Mouse (Mus musculus) heart, postnatal 36 days (tissue): ENCODE data around the gene Ift81. TPM values are rescaled to one million over a fixed set of nuclear protein-coding genes. Genes with fewer than 3 reads are reported as not detected.

ENCODE experiments used
- DNase-seq, 2 experiments: peaks; one replicate each; pipeline ENCODE4 v3.0.0; 2021 to 2022
- intact Hi-C: fragments of 180-260 bp; cut with DNase I; formaldehyde crosslinking; loops from one replicate; pipeline ENCODE4 v1.15.1; 2025
- total RNA-seq, 2 experiments: library from RNA; stranded (reverse); gene quantifications; 2 replicates each; pipeline ENCODE4 v1.2.3; 2021

Ift81 gene
- total RNA-seq, 2 experiments from 2014 or later = 66.7 to 71.1 TPM

- intact Hi-C loops = no loop called here
- no peak for DNase-seq
These were observed 61.7 kb downstream of the Ift81 start for GRCm38 (mm10) chr5:122552638-122553037.

GRCm38 (mm10) chr5:122550460-122550859, 63.9 kb downstream of the Ift81 start:
- DNase-seq = no peak
- intact Hi-C loops = no loop called here

GRCm38 (mm10) chr5:122548671-122549070, 65.6 kb downstream of the Ift81 start:
- intact Hi-C loops = loop anchor here (2.0 to 5.0 kb wide), 2 partner anchors 64 to 78 kb away; partner anchors contain the start of gene Ift81
- DNase-seq = peak; percentile 14 to 40

GRCm38 (mm10) chr5:122547810-122548209, 66.5 kb downstream of the Ift81 start:
- intact Hi-C loops = loop anchor here (2.0 to 5.0 kb wide), 3 partner anchors 45 to 79 kb away; partner anchors contain the start of genes Atp2a2 and Ift81
- peak; percentile 21 to 22 for DNase-seq

GRCm38 (mm10) chr5:122547251-122547714, 67.0 kb downstream of the Ift81 start:
- peak; percentile 44 to 69 for DNase-seq
- intact Hi-C loops = loop anchor here (2.0 to 5.0 kb wide), 2 partner anchors 44 to 65 kb away; partner anchors contain the start of genes Atp2a2 and Ift81

GRCm38 (mm10) chr5:122543392-122543791, 70.9 kb downstream of the Ift81 start:
- intact Hi-C loops = no loop called here
- no peak for DNase-seq

GRCm38 (mm10) chr5:122541871-122542270, 72.4 kb downstream of the Ift81 start:
- intact Hi-C loops = no loop called here
- DNase-seq = no peak

- no peak for DNase-seq
- intact Hi-C loops = no loop called here
These were observed 76.2 kb downstream of the Ift81 start for GRCm38 (mm10) chr5:122538077-122538476.

- no peak for DNase-seq
- intact Hi-C loops = no loop called here
These were observed 76.7 kb downstream of the Ift81 start for GRCm38 (mm10) chr5:122537654-122538053.

- intact Hi-C loops = no loop called here
These were observed 80.4 kb downstream of the Ift81 start for GRCm38 (mm10) chr5:122533884-122534283.

GRCm38 (mm10) chr5:122529913-122530604, 84.3 kb downstream of the Ift81 start:
- no peak for DNase-seq
- intact Hi-C loops = no loop called here

More at GRCm38 (mm10) chr5:122533884-122534283, 80.4 kb downstream of the Ift81 start:
- DNase-seq = no peak

- DNase-seq = peak; percentile 69 to 73
- intact Hi-C loops = no loop called here
These were observed 85.0 kb downstream of the Ift81 start for GRCm38 (mm10) chr5:122529316-122529715.

GRCm38 (mm10) chr5:122528591-122528990, 85.7 kb downstream of the Ift81 start:
- DNase-seq = no peak
- intact Hi-C loops = no loop called here

GRCm38 (mm10) chr5:122527761-122528160, 86.6 kb downstream of the Ift81 start:
- DNase-seq = peak in 1 of 2 experiments; percentile 20
- intact Hi-C loops = no loop called here

GRCm38 (mm10) chr5:122526878-122527730, 87.2 kb downstream of the Ift81 start:
- DNase-seq = peak; percentile 62 to 70
- intact Hi-C loops = no loop called here

GRCm38 (mm10) chr5:122526405-122526804, 87.9 kb downstream of the Ift81 start:
- intact Hi-C loops = no loop called here
- DNase-seq = peak; percentile 44 to 58

GRCm38 (mm10) chr5:122525238-122525931, 88.9 kb downstream of the Ift81 start:
- DNase-seq = peak; percentile 46 to 58
- intact Hi-C loops = loop anchor here (1.0 to 2.0 kb wide), 2 partner anchors 15 to 96 kb away; no protein-coding TSS in a partner anchor

- DNase-seq = peak; percentile 29 to 48
- intact Hi-C loops = loop anchor here (1.0 to 2.0 kb wide), 2 partner anchors 14 to 96 kb away; no protein-coding TSS in a partner anchor
These were observed 89.5 kb downstream of the Ift81 start for GRCm38 (mm10) chr5:122524854-122525237.

GRCm38 (mm10) chr5:122524244-122524643, 90.1 kb downstream of the Ift81 start:
- intact Hi-C loops = loop anchor here (2.0 kb wide), 1 partner anchor 13 kb away; no protein-coding TSS in a partner anchor
- DNase-seq = peak in 1 of 2 experiments; percentile 44

- intact Hi-C loops = no loop called here
- peak; percentile 55 to 56 for DNase-seq
These were observed 93.2 kb downstream of the Ift81 start for GRCm38 (mm10) chr5:122521130-122521473.
